8 mouse cellular contexts compared by ENCODE assay signal in the genomic region with DNA sequence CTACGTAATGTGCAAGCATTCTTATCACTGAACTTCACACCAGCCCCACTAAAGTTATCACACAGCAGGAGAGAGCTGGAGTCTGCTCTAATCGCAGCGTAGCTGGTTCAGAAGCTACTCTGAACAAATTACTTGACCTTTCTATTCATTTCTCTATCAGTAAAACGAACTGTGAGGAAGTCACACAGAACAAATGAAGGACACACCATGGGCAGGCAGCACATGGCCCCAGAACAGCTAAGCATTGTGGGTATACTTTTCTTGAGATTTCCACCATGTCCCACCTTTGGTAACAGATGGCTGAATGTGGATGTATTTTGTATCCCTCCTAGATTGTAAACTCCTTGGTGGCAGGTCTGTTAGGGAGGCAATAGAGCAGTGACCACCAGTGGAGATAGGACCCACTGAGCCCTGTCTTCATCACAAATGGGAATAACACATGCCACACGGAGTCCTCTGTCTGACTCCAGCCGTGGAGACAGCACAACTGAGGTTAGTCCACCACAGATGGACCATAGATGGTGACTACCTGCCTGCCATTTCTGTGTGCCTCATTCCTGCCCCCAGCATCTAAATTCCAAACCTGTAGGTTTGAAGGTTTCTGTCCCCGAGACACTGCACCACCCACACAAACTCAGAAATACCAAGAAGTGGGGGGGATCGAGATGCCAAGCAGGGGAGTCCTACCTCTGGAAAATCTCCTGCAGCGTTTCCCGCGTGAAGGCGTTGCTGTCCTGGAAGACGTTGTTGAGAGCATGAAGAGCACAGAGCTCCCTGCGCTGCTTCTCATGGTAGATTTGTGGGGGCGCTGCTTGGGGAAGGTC. TPM values are rescaled to one million over a fixed set of nuclear protein-coding genes. Genes with fewer than 3 reads are reported as not detected.
A peak's percentile ranks its signal among the peaks of the same experiment; 100 is the strongest.
DNase-seq lines count a peak whose midpoint lies in the region; ATAC-seq and TF ChIP-seq lines count a peak whose summit lies in the region.

No protein-coding gene starts in this region.

- peak overlapping the region; percentile 94 for H3K9ac ChIP-seq in heart, embryonic 16.5 days (ENCODE audit: low read length)
- peak overlapping the region; percentile 97 for H3K9ac ChIP-seq in hindbrain, embryonic 12.5 days
- peak overlapping the region; percentile 84 for H3K9ac ChIP-seq in midbrain, embryonic 12.5 days (replicated peaks)

- no peaks in the 10 kb centered on the region for H3K27me3 ChIP-seq in heart, embryonic 16.5 days (ENCODE audit: control insufficient read depth, insufficient read depth, low read length)
- no peaks in the 10 kb centered on the region for H3K27me3 ChIP-seq in hindbrain, embryonic 12.5 days
- H3K27me3 ChIP-seq in midbrain, embryonic 12.5 days, result 0 out of 2 replicates have a peak, but pooled peaks cover 4% of the 10 kb centered on the region

- H3K9me3 ChIP-seq in heart, embryonic 16.5 days (replicated peaks; ENCODE audit: control insufficient read depth, low read length), result no peaks in the 10 kb centered on the region
- H3K9me3 ChIP-seq in hindbrain, embryonic 12.5 days (replicated peaks), result no peaks in the 10 kb centered on the region
- no peaks in the 10 kb centered on the region for H3K9me3 ChIP-seq in midbrain, embryonic 12.5 days

- no peaks in the 10 kb centered on the region for H3K36me3 ChIP-seq in heart, embryonic 16.5 days (ENCODE audit: control insufficient read depth, insufficient read depth)
- no peaks in the 10 kb centered on the region for H3K36me3 ChIP-seq in hindbrain, embryonic 12.5 days
- no peaks in the 10 kb centered on the region for H3K36me3 ChIP-seq in midbrain, embryonic 12.5 days

- DNase-seq in heart, adult 11 months, result no peak
- DNase-seq in layer of hippocampus, adult 18-20 months (ENCODE audit: low spot score in 2 of 2), result no peak
- no peak for DNase-seq in spleen, postnatal 14 days (ENCODE audit: low spot score in 2 of 2)

- H3K4me3 ChIP-seq in heart, embryonic 16.5 days (ENCODE audit: low read length), result peak overlapping the region; percentile 73
- H3K4me3 ChIP-seq in bone marrow, adult 2 months (replicated peaks; ENCODE audit: control insufficient read depth, low read depth, low read length), result peak overlapping the region; percentile 49
- peak overlapping the region; percentile 95 for H3K4me3 ChIP-seq in hindbrain, embryonic 12.5 days
- peak overlapping the region; percentile 89 for H3K4me3 ChIP-seq in midbrain, embryonic 12.5 days

- no peak for TF ChIP-seq CTCF in bone marrow, adult 2 months (IDR thresholded peaks at IDR 0.05; ENCODE audit: control insufficient read depth, insufficient read depth, low read length)

- TF ChIP-seq POLR2A in bone marrow, adult 2 months (IDR thresholded peaks at IDR 0.05; ENCODE audit: borderline replicate concordance, control insufficient read depth, low read depth, low read length), result no peak

- no peak for ATAC-seq in heart, embryonic 16.5 days (replicated peaks; ENCODE audit: extremely low read depth, insufficient read depth, low FRiP score)
- ATAC-seq in hindbrain, embryonic 12.5 days (ENCODE audit: low FRiP score), result no peak
- no peak for ATAC-seq in midbrain, embryonic 12.5 days (ENCODE audit: low FRiP score, low read depth)
- no peak for ATAC-seq in inflammation-experienced regulatory T-cells, adult 6 months

- peak overlapping the region; percentile 95 for H3K4me2 ChIP-seq in heart, embryonic 16.5 days (ENCODE audit: low read depth, low read length)
- H3K4me2 ChIP-seq in hindbrain, embryonic 12.5 days (replicated peaks), result peak overlapping the region; percentile 80
- H3K4me2 ChIP-seq in midbrain, embryonic 12.5 days (replicated peaks), result peak overlapping the region; percentile 80

- WGBS in heart, embryonic 16.5 days, result 5% methylated on average over 15 of the region's 15 CpGs
- WGBS in bone marrow, adult 2 months, result 13% methylated on average over 15 of the region's 15 CpGs
- WGBS in hindbrain, embryonic 12.5 days, result 17% methylated on average over 15 of the region's 15 CpGs
- WGBS in midbrain, embryonic 12.5 days, result 24% methylated on average over 15 of the region's 15 CpGs

- peaks cover 61% of the 10 kb centered on the region for H3K4me1 ChIP-seq in heart, embryonic 16.5 days (ENCODE audit: control insufficient read depth, insufficient read depth, low read length)
- H3K4me1 ChIP-seq in bone marrow, adult 2 months (ENCODE audit: control insufficient read depth, insufficient read depth, low read length), result no peaks in the 10 kb centered on the region; the same call in 1 of the 2 replicates
- H3K4me1 ChIP-seq in hindbrain, embryonic 12.5 days, result peaks cover 61% of the 10 kb centered on the region
- H3K4me1 ChIP-seq in midbrain, embryonic 12.5 days, result peaks cover 51% of the 10 kb centered on the region

- peak overlapping the region; percentile 96 for H3K27ac ChIP-seq in heart, embryonic 16.5 days (ENCODE audit: low read length)
- H3K27ac ChIP-seq in bone marrow, adult 2 months (ENCODE audit: control insufficient read depth, insufficient read depth, low read depth, low read length, poor library complexity), result peak overlapping the region; percentile 1
- H3K27ac ChIP-seq in hindbrain, embryonic 12.5 days, result no peak overlapping the region
- no peak overlapping the region for H3K27ac ChIP-seq in midbrain, embryonic 12.5 days (replicated peaks)

RNA-seq across cellular contexts. Expression of gene Josd1, which starts 1.5 kb away (rescaled TPM):
- polyA plus RNA-seq in heart, embryonic 16.5 days (2015; fragmentation: Nextera tagmentation; extraction: Ambion mirVana), result 22.3 and 23.2 TPM in 2 replicates
- 15.3 and 20.4 TPM in 2 replicates for polyA plus RNA-seq in bone marrow, adult 2 months (2011; ENCODE audit: insufficient read depth, insufficient read length, low replicate concordance, missing spikeins)
- polyA plus RNA-seq in hindbrain, embryonic 12.5 days (2016; fragmentation: Nextera tagmentation; extraction: Ambion mirVana), result 29.0 and 29.7 TPM in 2 replicates
- 24.8 and 27.5 TPM in 2 replicates for polyA plus RNA-seq in midbrain, embryonic 12.5 days (2016; fragmentation: Nextera tagmentation; extraction: Ambion mirVana)
- 10 to 100 TPM; 49.4 TPM for total RNA-seq in layer of hippocampus, adult 18-20 months (2021)
- 1 to 10 TPM; 3.3 to 4.6 (median 4.1) TPM for polyA plus RNA-seq in inflammation-experienced regulatory T-cells, adult 6 months (2017; shearing (Covaris generic))

RNA-seq across cellular contexts. Expression of gene Gtpbp1, which starts 4.4 kb away (rescaled TPM):
- polyA plus RNA-seq in heart, embryonic 16.5 days (2015; fragmentation: Nextera tagmentation; extraction: Ambion mirVana), result 29.4 and 30.3 TPM in 2 replicates
- 46.1 and 53.9 TPM in 2 replicates for polyA plus RNA-seq in bone marrow, adult 2 months (2011; ENCODE audit: insufficient read depth, insufficient read length, low replicate concordance, missing spikeins)
- polyA plus RNA-seq in hindbrain, embryonic 12.5 days (2016; fragmentation: Nextera tagmentation; extraction: Ambion mirVana), result 41.4 and 45.5 TPM in 2 replicates
- 44.8 and 51.0 TPM in 2 replicates for polyA plus RNA-seq in midbrain, embryonic 12.5 days (2016; fragmentation: Nextera tagmentation; extraction: Ambion mirVana)
- 10 to 100 TPM; 51.7 to 56.9 TPM for total RNA-seq in layer of hippocampus, adult 18-20 months (2021)
- polyA plus RNA-seq in inflammation-experienced regulatory T-cells, adult 6 months (2017; shearing (Covaris generic)), result 10 to 100 TPM; 18.7 to 22.5 (median 21.5) TPM

RNA-seq across cellular contexts. Expression of gene Tomm22, which starts 15.6 kb away (rescaled TPM):
- 245 and 258 TPM in 2 replicates for polyA plus RNA-seq in heart, embryonic 16.5 days (2015; fragmentation: Nextera tagmentation; extraction: Ambion mirVana)
- 96.4 and 126 TPM in 2 replicates for polyA plus RNA-seq in bone marrow, adult 2 months (2011; ENCODE audit: insufficient read depth, insufficient read length, low replicate concordance, missing spikeins)
- polyA plus RNA-seq in hindbrain, embryonic 12.5 days (2016; fragmentation: Nextera tagmentation; extraction: Ambion mirVana), result 239 and 249 TPM in 2 replicates
- polyA plus RNA-seq in midbrain, embryonic 12.5 days (2016; fragmentation: Nextera tagmentation; extraction: Ambion mirVana), result 252 and 269 TPM in 2 replicates
- 10 to 100 TPM; 96.4 to 98.2 TPM for total RNA-seq in layer of hippocampus, adult 18-20 months (2021)
- 100 to 1,000 TPM; 185 to 255 (median 187) TPM for polyA plus RNA-seq in inflammation-experienced regulatory T-cells, adult 6 months (2017; shearing (Covaris generic))

RNA-seq across cellular contexts. Expression of gene Cby1, which starts 27.3 kb away (rescaled TPM):
- 59.5 and 59.8 TPM in 2 replicates for polyA plus RNA-seq in heart, embryonic 16.5 days (2015; fragmentation: Nextera tagmentation; extraction: Ambion mirVana)
- 7.4 and 13.3 TPM in 2 replicates for polyA plus RNA-seq in bone marrow, adult 2 months (2011; ENCODE audit: insufficient read depth, insufficient read length, low replicate concordance, missing spikeins)
- polyA plus RNA-seq in hindbrain, embryonic 12.5 days (2016; fragmentation: Nextera tagmentation; extraction: Ambion mirVana), result 63.7 and 69.0 TPM in 2 replicates
- 79.7 and 82.0 TPM in 2 replicates for polyA plus RNA-seq in midbrain, embryonic 12.5 days (2016; fragmentation: Nextera tagmentation; extraction: Ambion mirVana)
- total RNA-seq in layer of hippocampus, adult 18-20 months (2021), result 10 to 100 TPM; 46.2 to 46.9 TPM
- polyA plus RNA-seq in inflammation-experienced regulatory T-cells, adult 6 months (2017; shearing (Covaris generic)), result 10 to 100 TPM; 15.7 to 18.3 (median 16.8) TPM

RNA-seq across cellular contexts. Expression of gene Fam227a, which starts 27.5 kb away (rescaled TPM):
- polyA plus RNA-seq in heart, embryonic 16.5 days (2015; fragmentation: Nextera tagmentation; extraction: Ambion mirVana), result 0.75 and 1.1 TPM in 2 replicates
- polyA plus RNA-seq in bone marrow, adult 2 months (2011; ENCODE audit: insufficient read depth, insufficient read length, low replicate concordance, missing spikeins), result 2.7 and 8.5 TPM in 2 replicates
- 5.5 and 5.9 TPM in 2 replicates for polyA plus RNA-seq in hindbrain, embryonic 12.5 days (2016; fragmentation: Nextera tagmentation; extraction: Ambion mirVana)
- polyA plus RNA-seq in midbrain, embryonic 12.5 days (2016; fragmentation: Nextera tagmentation; extraction: Ambion mirVana), result 4.6 and 5.4 TPM in 2 replicates
- total RNA-seq in layer of hippocampus, adult 18-20 months (2021), result 1 to 10 TPM; 8.3 to 9.4 TPM
- polyA plus RNA-seq in inflammation-experienced regulatory T-cells, adult 6 months (2017; shearing (Covaris generic)), result under 1 TPM in 2 of 3 experiments, not detected in 1; 0.26 to 0.75 TPM

Comparison
In these comparisons a context has a peak if more than half of its experiments do, and no peak if none do; other contexts are left out.
1. H3K27ac ChIP-seq: peak in heart, embryonic 16.5 days (single experiment) and bone marrow, adult 2 months (single experiment); none in hindbrain, embryonic 12.5 days (single experiment) and midbrain, embryonic 12.5 days (single experiment).
2. Peak in every context shown above with its lines, with median percentiles within 50 percentile points of each other: H3K4me2 ChIP-seq, H3K4me3 ChIP-seq and H3K9ac ChIP-seq.